ENCODE assay signal across 8 mouse cellular contexts in genomic region chr6:125954965-125955364, GRCm38 (mm10).
DNase-seq lines count a peak whose midpoint lies in the region; TF ChIP-seq lines count a peak whose summit lies in the region.
"Had no signal": no experiment of that assay in that cellular context is flagged by ENCODE, and none has a peak within 500 bp of the region (broad histone marks: within the 10 kb centered on the region; RNA-seq: fewer than 3 reads in every experiment).

No protein-coding gene starts in this region.

- TF ChIP-seq POLR2A in olfactory bulb, adult 2 months (IDR thresholded peaks at IDR 0.05; ENCODE audit: insufficient read depth, low read depth, low read length), result no peak

- H3K27ac ChIP-seq in olfactory bulb, adult 2 months (ENCODE audit: insufficient read depth, low read depth, low read length), result no peak overlapping the region
- H3K27ac ChIP-seq: limb, embryonic 12.5 days had no signal

- H3K4me1 ChIP-seq in olfactory bulb, adult 2 months (ENCODE audit: control insufficient read depth, insufficient read depth, low read length), result no peaks in the 10 kb centered on the region
- H3K4me1 ChIP-seq: limb, embryonic 12.5 days had no signal

- WGBS in olfactory bulb, adult 2 months, result 19% methylated on average over 3 of the region's 3 CpGs

- H3K4me3 ChIP-seq in olfactory bulb, adult 2 months (ENCODE audit: insufficient read depth, low read depth, low read length), result no peak overlapping the region
- H3K4me3 ChIP-seq: limb, embryonic 12.5 days had no signal

- TF ChIP-seq CTCF in olfactory bulb, adult 2 months (IDR thresholded peaks at IDR 0.05; ENCODE audit: insufficient read depth, low read depth, low read length), result peak; percentile 30; the same call in 1 of the 2 replicates

- DNase-seq in left cerebral cortex, adult 18-20 months (ENCODE audit: low spot score in 2 of 2), result peak; percentile 17 to 24
- no peak for DNase-seq in left cerebral cortex, adult 11 months (ENCODE audit: low spot score)
- DNase-seq in cerebellum, postnatal 14 days, result peak; percentile 59 to 68
- peak; percentile 14 to 43 for DNase-seq in frontal cortex, postnatal 36 days (ENCODE audit: low spot score in 2 of 2)
- DNase-seq in layer of hippocampus, postnatal 36 days, result peak; percentile 16 to 18
- no peak for DNase-seq in spleen, adult 12 weeks (ENCODE audit: low spot score)

Comparison
In these comparisons a context has a peak if more than half of its experiments do, and no peak if none do; other contexts are left out.
1. DNase-seq: peak in left cerebral cortex, adult 18-20 months (2 of 2), cerebellum, postnatal 14 days (2 of 2), frontal cortex, postnatal 36 days (2 of 2) and layer of hippocampus, postnatal 36 days (2 of 2); none in left cerebral cortex, adult 11 months (single experiment) and spleen, adult 12 weeks (single experiment).